Mouse (Mus musculus): ENCODE data around the gene Trim62. TPM values are rescaled to one million over a fixed set of nuclear protein-coding genes. Genes with fewer than 3 reads are reported as not detected.

The Trim62 gene
- polyA plus RNA-seq, 1 experiment from 2014 or later, result 11.4 TPM

GRCm38 (mm10) chr4:128897911-128898421 is 14.6 kb downstream of the Trim62 start:
- H3K27me3 ChIP-seq, result no peaks in the 10 kb centered on the region
- H3K36me3 ChIP-seq, result peaks cover 24% of the 10 kb centered on the region
- WGBS, result 3% methylated on average over 7 of the region's 7 CpGs
- no peak overlapping the region for H3K9ac ChIP-seq (replicated peaks)
- no peak overlapping the region for H3K4me3 ChIP-seq (replicated peaks)
- H3K9me3 ChIP-seq, result no peaks in the 10 kb centered on the region
- peaks cover 32% of the 10 kb centered on the region for H3K4me1 ChIP-seq (replicated peaks)
- H3K27ac ChIP-seq, result peak overlapping the region; percentile 99
- peak; percentile 63; the same call in 1 of the 2 replicates for ATAC-seq (ENCODE audit: insufficient number of reproducible peaks, insufficient read depth, low FRiP score, low TSS enrichment, low read depth)
- peak overlapping the region; percentile 32 for H3K4me2 ChIP-seq

GRCm38 (mm10) chr4:128899332-128899731 is 16.0 kb downstream of the Trim62 start:
- WGBS, result 1% methylated on average over 6 of the region's 6 CpGs
- peak; percentile 82 for ATAC-seq (ENCODE audit: insufficient number of reproducible peaks, insufficient read depth, low FRiP score, low TSS enrichment, low read depth)
- Histone ChIP-seq H3K27ac (peak overlapping the region; percentile 99), H3K9ac (replicated peaks) (peak overlapping the region; percentile 42; the same call in 1 of the 2 replicates), H3K27me3 (no peaks in the 10 kb centered on the region), H3K4me2 (peak overlapping the region; percentile 32), H3K36me3 (peaks cover 31% of the 10 kb centered on the region), H3K4me3 (replicated peaks) (no peak overlapping the region; the same call in 1 of the 2 replicates), H3K4me1 (replicated peaks) (peaks cover 44% of the 10 kb centered on the region), H3K9me3 (no peaks in the 10 kb centered on the region)

GRCm38 (mm10) chr4:128900484-128900883 is 17.1 kb downstream of the Trim62 start:
- H3K4me1 ChIP-seq (replicated peaks), result peaks cover 56% of the 10 kb centered on the region
- no peak overlapping the region for H3K4me2 ChIP-seq
- 80% methylated on average over 14 of the region's 14 CpGs for WGBS
- H3K9me3 ChIP-seq, result no peaks in the 10 kb centered on the region
- peaks cover 31% of the 10 kb centered on the region for H3K36me3 ChIP-seq
- peak overlapping the region; percentile 99 for H3K27ac ChIP-seq
- ATAC-seq (ENCODE audit: insufficient number of reproducible peaks, insufficient read depth, low FRiP score, low TSS enrichment, low read depth), result no peak
- no peak overlapping the region for H3K4me3 ChIP-seq (replicated peaks)
- no peak overlapping the region for H3K9ac ChIP-seq (replicated peaks)
- no peaks in the 10 kb centered on the region for H3K27me3 ChIP-seq

- no peak overlapping the region for H3K9ac ChIP-seq (replicated peaks)
- peaks cover 31% of the 10 kb centered on the region for H3K36me3 ChIP-seq
- H3K4me3 ChIP-seq (replicated peaks), result no peak overlapping the region
- ATAC-seq (ENCODE audit: insufficient number of reproducible peaks, insufficient read depth, low FRiP score, low TSS enrichment, low read depth), result no peak
- H3K27ac ChIP-seq, result peak overlapping the region; percentile 1; the same call in 1 of the 2 replicates
- H3K9me3 ChIP-seq, result no peaks in the 10 kb centered on the region
- H3K27me3 ChIP-seq, result no peaks in the 10 kb centered on the region
- H3K4me2 ChIP-seq, result no peak overlapping the region
- 80% methylated on average over 8 of the region's 8 CpGs for WGBS
- peaks cover 75% of the 10 kb centered on the region for H3K4me1 ChIP-seq (replicated peaks)
Observed at GRCm38 (mm10) chr4:128902390-128902789, 19.0 kb downstream of the Trim62 start.

GRCm38 (mm10) chr4:128904035-128904800 is 20.8 kb downstream of the Trim62 start:
- peak overlapping the region; percentile 32; the same call in 1 of the 2 replicates for H3K4me2 ChIP-seq
- peak overlapping the region; percentile 86 for H3K27ac ChIP-seq
- no peak for ATAC-seq (ENCODE audit: insufficient number of reproducible peaks, insufficient read depth, low FRiP score, low TSS enrichment, low read depth)
- 27% methylated on average over 8 of the region's 8 CpGs for WGBS
- no peaks in the 10 kb centered on the region for H3K9me3 ChIP-seq
- no peaks in the 10 kb centered on the region for H3K27me3 ChIP-seq
- H3K9ac ChIP-seq (replicated peaks), result no peak overlapping the region
- peaks cover 60% of the 10 kb centered on the region for H3K4me1 ChIP-seq (replicated peaks)
- no peak overlapping the region for H3K4me3 ChIP-seq (replicated peaks)
- H3K36me3 ChIP-seq, result peaks cover 35% of the 10 kb centered on the region

- Histone ChIP-seq H3K27me3 (no peaks in the 10 kb centered on the region), H3K9ac (replicated peaks) (no peak overlapping the region), H3K9me3 (no peaks in the 10 kb centered on the region), H3K27ac (peak overlapping the region; percentile 86), H3K4me2 (no peak overlapping the region; the same call in 1 of the 2 replicates), H3K4me3 (replicated peaks) (no peak overlapping the region), H3K4me1 (replicated peaks) (peaks cover 50% of the 10 kb centered on the region), H3K36me3 (peaks cover 45% of the 10 kb centered on the region)
- ATAC-seq (ENCODE audit: insufficient number of reproducible peaks, insufficient read depth, low FRiP score, low TSS enrichment, low read depth), result no peak
- 8% methylated on average over 8 of the region's 8 CpGs for WGBS
Observed at GRCm38 (mm10) chr4:128905251-128905650, 21.9 kb downstream of the Trim62 start.

GRCm38 (mm10) chr4:128906757-128907156 is 23.4 kb downstream of the Trim62 start:
- H3K36me3 ChIP-seq, result peaks cover 41% of the 10 kb centered on the region
- no peak overlapping the region for H3K4me3 ChIP-seq (replicated peaks)
- H3K27ac ChIP-seq, result peak overlapping the region; percentile 86
- peaks cover 45% of the 10 kb centered on the region for H3K4me1 ChIP-seq (replicated peaks)
- no peak for ATAC-seq (ENCODE audit: insufficient number of reproducible peaks, insufficient read depth, low FRiP score, low TSS enrichment, low read depth)
- no peaks in the 10 kb centered on the region for H3K27me3 ChIP-seq
- H3K9me3 ChIP-seq, result no peaks in the 10 kb centered on the region
- H3K4me2 ChIP-seq, result no peak overlapping the region
- H3K9ac ChIP-seq (replicated peaks), result no peak overlapping the region
- WGBS, result 42% methylated on average over 8 of the region's 8 CpGs

GRCm38 (mm10) chr4:128907238-128907968 is 24.0 kb downstream of the Trim62 start:
- H3K27me3 ChIP-seq, result no peaks in the 10 kb centered on the region
- 72% methylated on average over 12 of the region's 12 CpGs for WGBS
- ATAC-seq (ENCODE audit: insufficient number of reproducible peaks, insufficient read depth, low FRiP score, low TSS enrichment, low read depth), result no peak
- H3K4me3 ChIP-seq (replicated peaks), result no peak overlapping the region
- no peak overlapping the region for H3K4me2 ChIP-seq
- peaks cover 37% of the 10 kb centered on the region for H3K36me3 ChIP-seq
- H3K4me1 ChIP-seq (replicated peaks), result peaks cover 45% of the 10 kb centered on the region
- peak overlapping the region; percentile 2; the same call in 1 of the 2 replicates for H3K27ac ChIP-seq
- H3K9ac ChIP-seq (replicated peaks), result no peak overlapping the region
- H3K9me3 ChIP-seq, result no peaks in the 10 kb centered on the region

- 65% methylated on average over 24 of the region's 24 CpGs for WGBS
- H3K9ac ChIP-seq (replicated peaks), result no peak overlapping the region
- peaks cover 39% of the 10 kb centered on the region for H3K4me1 ChIP-seq (replicated peaks)
- H3K36me3 ChIP-seq, result peaks cover 24% of the 10 kb centered on the region
- H3K27me3 ChIP-seq, result no peaks in the 10 kb centered on the region
- ATAC-seq (ENCODE audit: insufficient number of reproducible peaks, insufficient read depth, low FRiP score, low TSS enrichment, low read depth), result no peak
- no peak overlapping the region for H3K4me2 ChIP-seq
- no peak overlapping the region for H3K4me3 ChIP-seq (replicated peaks)
- H3K9me3 ChIP-seq, result no peaks in the 10 kb centered on the region
- H3K27ac ChIP-seq, result no peak overlapping the region
Observed at GRCm38 (mm10) chr4:128908586-128909377, 25.4 kb downstream of the Trim62 start.

- ATAC-seq (ENCODE audit: insufficient number of reproducible peaks, insufficient read depth, low FRiP score, low TSS enrichment, low read depth), result no peak
- no peak overlapping the region for H3K9ac ChIP-seq (replicated peaks)
- no peaks in the 10 kb centered on the region for H3K9me3 ChIP-seq
- WGBS, result 90% methylated on average over 14 of the region's 14 CpGs
- H3K27ac ChIP-seq, result no peak overlapping the region
- no peak overlapping the region for H3K4me3 ChIP-seq (replicated peaks)
- no peaks in the 10 kb centered on the region for H3K27me3 ChIP-seq
- H3K4me1 ChIP-seq (replicated peaks), result peaks cover 33% of the 10 kb centered on the region
- peaks cover 24% of the 10 kb centered on the region for H3K36me3 ChIP-seq
- H3K4me2 ChIP-seq, result no peak overlapping the region
Observed at GRCm38 (mm10) chr4:128909378-128909831, 26.0 kb downstream of the Trim62 start.
